Mouse (Mus musculus) common myeloid progenitor, adult 5-6 weeks (primary cell): ENCODE results near the gene Ropn1l. TPM values are rescaled to one million over a fixed set of nuclear protein-coding genes. Genes with fewer than 3 reads are reported as not detected.

Source experiments
- ATAC-seq: replicated peaks from 2 replicates; pipeline ENCODE4 v1.8.0; 2016; ENCODE audit warnings: low read depth, mild to moderate bottlenecking, moderate TSS enrichment, inconsistent platforms; ENCODE audit not compliant: poor library complexity, severe bottlenecking
- total RNA-seq: library from RNA; stranded (forward); fragments of 200-1000, 187-1606 nt; gene quantifications from 2 replicates; pipeline ENCODE4 v1.2.3, GENCODE M21; 2017

The Ropn1l gene
- total RNA-seq, 1 experiment from 2014 or later: 0.37 TPM

DNA sequence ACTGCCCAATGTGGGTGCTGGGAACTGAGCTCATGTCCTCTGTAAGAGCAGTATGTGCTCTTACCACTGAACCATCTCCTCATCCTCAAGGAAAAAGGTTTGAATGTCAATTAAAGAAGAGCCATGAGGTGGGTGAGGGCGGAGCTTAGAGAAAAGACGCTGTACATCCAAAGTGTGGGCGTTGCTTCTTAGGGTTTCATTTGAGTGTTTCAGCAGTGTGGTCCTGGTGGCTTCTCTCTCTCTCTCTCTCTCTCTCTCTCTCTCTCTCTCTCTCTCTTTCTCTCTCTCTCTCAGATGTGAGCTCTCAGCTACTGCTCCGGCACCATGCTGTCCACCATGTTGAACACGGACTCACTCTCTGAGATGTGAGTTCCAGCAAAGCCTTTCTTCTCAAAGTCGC, 39.9 kb downstream of the Ropn1l start:
- ATAC-seq: no peak

DNA sequence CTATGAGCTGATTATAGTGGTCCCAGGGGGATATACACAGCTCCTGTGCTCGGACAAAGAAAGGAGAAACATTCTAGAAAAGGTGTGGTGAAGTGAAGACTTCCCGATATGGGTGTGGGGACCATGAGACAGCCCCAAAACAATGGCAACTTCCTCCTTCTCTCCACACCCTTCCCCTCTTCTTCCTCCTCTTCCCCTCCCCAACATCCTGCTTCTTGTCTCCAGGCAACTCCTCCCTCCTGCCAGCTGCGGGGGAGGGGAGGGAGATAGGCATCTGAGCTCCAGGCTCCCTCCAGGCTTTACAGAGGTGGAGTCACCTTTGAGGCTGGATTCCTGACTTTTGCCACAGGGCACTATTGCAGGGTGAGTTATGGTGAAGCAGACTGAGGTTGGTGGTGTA, 40.6 kb downstream of the Ropn1l start:
- peak; percentile 54 for ATAC-seq

- ATAC-seq: no peak
Measured at GRCm38 (mm10) chr15:31412436-31412835, 41.1 kb downstream of the Ropn1l start.

DNA sequence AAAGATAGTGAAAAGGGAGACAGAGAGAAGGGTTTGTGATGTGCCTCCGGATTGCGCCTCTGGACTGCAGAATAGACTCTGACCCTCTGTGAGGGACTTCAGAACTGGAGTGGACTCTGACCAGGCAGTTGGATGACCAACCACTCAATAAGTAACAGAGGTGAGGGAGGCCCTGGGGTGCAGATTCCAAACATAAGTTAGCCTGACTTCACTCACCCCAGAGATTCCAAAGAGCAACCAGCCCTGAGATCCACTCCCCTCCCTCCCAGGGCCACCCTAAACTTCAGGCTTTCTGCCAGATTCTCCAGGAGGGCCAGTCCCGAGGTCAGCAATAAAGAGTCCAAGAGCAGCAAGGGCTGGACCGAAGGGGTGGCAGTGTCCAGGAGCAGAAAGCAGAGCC, 46.0 kb downstream of the Ropn1l start:
- ATAC-seq: no peak

GRCm38 (mm10) chr15:31406881-31407280, 46.7 kb downstream of the Ropn1l start:
- ATAC-seq: no peak

- ATAC-seq: no peak
Measured at GRCm38 (mm10) chr15:31404346-31404745, 49.2 kb downstream of the Ropn1l start.

GRCm38 (mm10) chr15:31402200-31402892, 51.2 kb downstream of the Ropn1l start:
- no peak for ATAC-seq

DNA sequence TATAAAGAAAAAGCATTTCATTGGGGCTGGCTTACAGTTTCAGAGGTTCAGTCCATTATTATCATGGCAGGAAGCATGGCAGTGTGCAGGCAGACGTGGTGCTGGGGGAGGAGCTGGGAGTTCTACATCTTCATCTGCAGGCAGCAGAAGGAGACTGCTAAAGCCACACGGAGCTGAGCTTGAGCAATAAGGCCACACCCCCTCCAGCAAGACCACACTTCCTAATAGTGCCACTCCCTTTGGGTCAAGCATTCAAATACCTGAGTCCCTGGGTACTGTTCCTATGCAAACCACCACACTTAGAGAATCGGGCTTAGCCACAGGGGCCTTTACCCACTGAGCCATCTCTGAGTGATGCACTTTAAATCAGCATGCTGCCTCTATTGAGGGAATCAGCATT, 52.6 kb downstream of the Ropn1l start:
- no peak for ATAC-seq

- ATAC-seq: no peak
Measured at GRCm38 (mm10) chr15:31398769-31399168, 54.8 kb downstream of the Ropn1l start.

GRCm38 (mm10) chr15:31397379-31397778, 56.2 kb downstream of the Ropn1l start:
- no peak for ATAC-seq

DNA sequence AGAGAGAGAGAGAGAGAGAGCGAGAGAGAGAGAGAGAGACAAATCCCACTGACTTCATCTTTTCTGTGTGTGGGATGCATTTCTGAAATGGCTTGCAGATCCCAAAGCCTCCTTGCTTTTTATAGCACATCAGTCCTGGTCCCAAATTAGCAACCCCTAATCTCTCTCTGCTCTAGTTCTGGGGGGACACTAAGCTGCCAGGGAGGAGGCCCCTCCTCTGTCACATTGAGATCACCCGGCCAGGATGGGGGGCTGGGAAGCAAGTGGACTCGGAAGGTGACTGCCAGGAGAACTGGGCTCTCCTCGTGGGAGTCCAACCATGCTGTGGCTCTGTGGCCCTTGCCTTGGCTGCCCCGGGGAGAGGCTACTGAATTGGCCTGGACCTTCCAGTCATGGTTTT, 56.8 kb downstream of the Ropn1l start:
- no peak for ATAC-seq

DNA sequence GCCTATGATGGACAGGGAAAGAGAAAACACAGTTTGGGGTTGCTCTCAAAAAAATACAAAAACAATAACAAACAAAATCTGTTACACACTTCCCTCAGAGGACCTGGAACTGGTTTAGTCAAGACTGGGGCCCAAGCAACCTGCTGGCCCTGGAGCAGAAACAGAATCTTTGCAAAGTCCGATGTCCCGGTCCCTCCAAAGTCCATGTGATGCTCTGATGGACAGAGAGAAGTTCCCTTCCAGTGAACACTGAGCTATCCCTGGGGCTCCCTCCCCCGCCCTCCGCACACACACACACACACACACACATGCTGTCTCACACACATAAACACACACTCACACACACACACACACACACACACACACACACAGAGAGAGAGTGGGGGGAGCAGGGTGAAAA, 57.6 kb downstream of the Ropn1l start:
- no peak for ATAC-seq

DNA sequence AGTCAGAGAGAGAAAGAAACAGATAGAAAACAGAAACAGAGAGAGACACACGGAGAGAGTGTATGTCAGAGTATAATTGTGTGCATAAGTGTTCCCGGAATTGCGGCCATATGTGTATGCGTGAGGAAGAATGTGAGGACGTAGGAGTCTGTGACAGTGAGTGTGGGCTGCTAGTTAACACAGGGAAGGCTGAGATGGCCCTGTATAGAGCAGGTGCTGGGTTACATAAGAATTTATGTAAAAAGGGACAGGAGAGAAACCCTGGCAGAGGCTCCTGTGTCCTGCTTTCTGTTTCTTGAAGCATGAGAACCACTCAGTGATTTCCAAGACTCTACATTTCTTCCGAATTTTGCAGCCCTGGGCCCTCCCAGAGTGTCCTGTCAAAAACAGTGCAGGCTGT, 60.1 kb downstream of the Ropn1l start:
- no peak for ATAC-seq

DNA sequence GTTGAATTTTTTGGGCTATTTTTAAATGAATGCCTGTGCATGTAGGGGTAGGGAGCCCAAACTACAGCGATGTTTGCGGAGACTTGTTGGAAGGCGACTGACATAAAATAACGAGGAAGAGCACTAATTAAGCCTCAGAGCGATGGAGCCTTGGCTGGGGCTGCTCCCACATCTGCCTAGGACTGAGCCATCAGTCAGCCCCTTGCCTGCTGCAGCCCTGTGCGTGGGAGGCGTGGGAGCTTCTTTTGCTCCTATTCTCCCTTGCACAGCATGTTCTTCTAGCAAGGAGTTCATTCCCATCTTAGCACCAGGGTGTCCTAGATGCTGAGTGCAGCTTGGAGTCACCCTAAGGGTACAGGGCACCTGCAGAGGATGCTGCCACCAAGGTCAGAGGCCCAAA, 60.8 kb downstream of the Ropn1l start:
- no peak for ATAC-seq

DNA sequence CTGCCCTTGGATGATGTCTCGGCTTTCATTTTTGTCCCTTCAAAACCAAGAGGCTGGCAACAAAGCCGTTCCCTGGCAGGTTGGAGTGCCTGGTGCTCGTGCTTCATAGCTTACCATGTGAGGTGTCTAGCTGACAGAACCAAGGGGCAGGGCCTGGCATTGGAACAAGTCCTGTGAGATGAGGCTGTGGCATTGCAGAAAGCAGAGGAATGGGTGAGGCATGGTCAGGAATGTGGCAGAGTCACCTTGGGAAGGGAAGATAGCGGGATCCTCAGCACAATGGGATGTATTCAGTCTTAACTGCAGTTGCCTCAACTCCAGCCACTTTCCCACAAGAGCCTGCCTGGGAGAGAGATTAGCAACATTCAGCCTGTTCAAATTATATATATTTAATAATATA, 61.4 kb downstream of the Ropn1l start:
- no peak for ATAC-seq

Other genes with a start within 250 kb of the Ropn1l start
- gene Dap, start 229.4 kb downstream of the Ropn1l start, total RNA-seq: 49.1 and 67.8 TPM in 2 replicates
- 0.23 and 2.2 TPM in 2 replicates for gene Ankrd33b, start 86.0 kb downstream of the Ropn1l start, total RNA-seq
- gene March6, start 77.3 kb upstream of the Ropn1l start, total RNA-seq: 44.8 and 58.4 TPM in 2 replicates
- gene Cmbl, start 111.7 kb upstream of the Ropn1l start, total RNA-seq: not detected in 2 replicates
- gene Cct5, start 148.1 kb upstream of the Ropn1l start, total RNA-seq: 510 and 544 TPM in 2 replicates
- 6.1 and 11.3 TPM in 2 replicates for gene Fam173b, start 148.1 kb upstream of the Ropn1l start, total RNA-seq